Mouse (Mus musculus) hindbrain, postnatal 0 days (tissue): ENCODE data around the gene Eepd1. TPM values are rescaled to one million over a fixed set of nuclear protein-coding genes. Genes with fewer than 3 reads are reported as not detected.

Experiments
- ATAC-seq: fragments of 200-750 bp; cut with Nextera tagmentation; 2 replicates; pipeline ENCODE4 v1.8.0; 2017; ENCODE audit warnings: mild to moderate bottlenecking, moderate TSS enrichment, moderate library complexity
- DNase-seq: peaks from one replicate; pipeline ENCODE4 v3.0.0-alpha.2; 2015; ENCODE audit warnings: low spot score
- H3K27ac ChIP-seq: fragments of 300-500 bp; sonication (generic); 2 replicates; pipeline ENCODE4 v1.5.1; 2014; ENCODE audit warnings: mild to moderate bottlenecking
- H3K27me3 ChIP-seq: fragments of 300-500 bp; sonication (generic); 2 replicates; pipeline ENCODE4 v1.6.1; 2014; ENCODE audit warnings: low read length, mixed read lengths; ENCODE audit not compliant: insufficient read depth
- H3K36me3 ChIP-seq: fragments of 300-500 bp; sonication (generic); 2 replicates; pipeline ENCODE4 v1.6.1; 2014; ENCODE audit warnings: low read length, mixed read lengths; ENCODE audit not compliant: insufficient read depth
- H3K4me1 ChIP-seq: fragments of 300-500 bp; sonication (generic); 2 replicates; pipeline ENCODE4 v1.6.1; 2014; ENCODE audit warnings: antibody characterized with exemption, low read length, mixed read lengths; ENCODE audit not compliant: insufficient read depth
- H3K4me2 ChIP-seq: fragments of 300-500 bp; sonication (generic); 2 replicates; pipeline ENCODE4 v1.6.1; 2014; ENCODE audit warnings: low read depth, mild to moderate bottlenecking, low read length, moderate library complexity, mixed read lengths
- H3K4me3 ChIP-seq: fragments of 300-500 bp; sonication (generic); 2 replicates; pipeline ENCODE4 v1.5.1; 2014; ENCODE audit warnings: low read length
- H3K9ac ChIP-seq: fragments of 300-500 bp; sonication (generic); replicated peaks from 2 replicates; pipeline ENCODE4 v1.6.1; 2014; ENCODE audit warnings: mild to moderate bottlenecking, low read length, moderate library complexity, mixed read lengths
- H3K9me3 ChIP-seq: fragments of 300-500 bp; sonication (generic); 2 replicates; pipeline ENCODE4 v1.6.1; 2016; ENCODE audit warnings: low read length, mixed read lengths
- CTCF ChIP-seq: IDR thresholded peaks from 2 replicates; pipeline ENCODE4 v1.5.1; 2016; ENCODE audit warnings: antibody characterized with exemption, control low read depth, low read depth
- WGBS: fragments of 180-500 bp; shearing (Covaris S2); extraction: QIAGEN DNeasy Blood & Tissue Kit; methylation state at CpG from one replicate; pipeline ENCODE4 v1.1.7; 2014; 5-methylcytosine and 5-hydroxymethylcytosine counted together
- polyA plus RNA-seq: library from polyadenylated mRNA; unstranded; fragments of >200 nt; fragmentation: Nextera tagmentation; extraction: Ambion mirVana; gene quantifications from 2 replicates; pipeline ENCODE4 v1.2.1, GENCODE M21; 2015
- total RNA-seq: library from RNA; depleted of rRNA; stranded (reverse); fragments of >200 nt; gene quantifications from 2 replicates; pipeline ENCODE4 v1.2.3, GENCODE M21; 2014

Eepd1 gene
- total and polyA plus RNA-seq, 2 experiments from 2014 or later = 14.5 to 15.8 TPM

DNA sequence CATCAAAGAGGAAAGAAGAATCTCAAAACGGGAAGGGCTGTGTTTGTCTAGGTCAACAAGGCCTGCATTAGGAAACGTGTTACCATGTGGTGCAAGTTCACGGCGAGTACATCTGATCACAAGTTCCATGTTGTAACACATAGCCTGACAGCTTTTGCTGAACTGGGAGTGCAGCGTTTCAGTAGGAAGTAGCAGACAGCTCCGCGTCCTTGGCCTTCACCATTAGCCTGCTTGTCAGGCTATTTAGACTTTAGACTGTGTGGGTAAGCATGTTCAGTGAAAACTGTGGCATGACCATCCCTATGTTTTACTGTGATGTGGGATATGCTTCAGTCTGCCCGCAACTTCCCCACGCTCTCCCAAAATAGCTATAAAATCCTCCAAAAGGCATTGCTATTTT, 89.1 kb downstream of the Eepd1 start:
- H3K9me3 ChIP-seq = no peaks in the 10 kb centered on the region
- TF ChIP-seq CTCF = no peak
- DNase-seq = no peak
- no peaks in the 10 kb centered on the region for H3K27me3 ChIP-seq
- ATAC-seq = no peak
- 84% methylated on average over 9 of the region's 9 CpGs for WGBS
- H3K27ac ChIP-seq = no peak overlapping the region
- no peak overlapping the region for H3K4me3 ChIP-seq
- H3K9ac ChIP-seq = no peak overlapping the region
- H3K4me2 ChIP-seq = no peak overlapping the region
- H3K4me1 ChIP-seq = 0 out of 2 replicates have a peak, but pooled peaks cover 5% of the 10 kb centered on the region
- no peaks in the 10 kb centered on the region for H3K36me3 ChIP-seq

DNA sequence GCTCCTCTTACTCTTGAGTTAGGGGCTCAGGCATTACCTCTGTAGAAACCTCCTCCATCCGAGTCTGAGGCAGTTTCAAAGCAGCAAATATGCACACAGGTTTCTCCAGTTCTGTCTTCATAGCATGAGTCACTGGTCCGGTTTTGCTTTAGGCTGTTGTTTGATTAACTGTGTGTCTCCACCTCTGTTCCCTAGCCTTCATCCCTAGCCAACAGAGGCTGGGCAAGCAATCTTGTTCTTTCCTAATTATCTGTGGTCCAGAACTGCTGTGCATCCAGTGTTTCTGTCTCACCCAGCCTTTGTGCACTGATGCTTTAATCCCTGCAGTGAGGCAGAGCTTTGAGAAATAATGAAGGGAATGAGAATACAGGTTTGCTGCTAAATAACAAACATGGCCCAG, 90.0 kb downstream of the Eepd1 start:
- 0 out of 2 replicates have a peak, but pooled peaks cover 5% of the 10 kb centered on the region for H3K4me1 ChIP-seq
- WGBS = 50% methylated on average over 2 of the region's 2 CpGs
- no peak overlapping the region for H3K4me3 ChIP-seq
- H3K27me3 ChIP-seq = no peaks in the 10 kb centered on the region
- no peak for TF ChIP-seq CTCF
- H3K9me3 ChIP-seq = no peaks in the 10 kb centered on the region
- H3K9ac ChIP-seq = no peak overlapping the region
- DNase-seq (peak; percentile 9), ATAC-seq (no peak)
- H3K4me2 ChIP-seq = no peak overlapping the region
- H3K36me3 ChIP-seq = no peaks in the 10 kb centered on the region
- no peak overlapping the region for H3K27ac ChIP-seq

DNA sequence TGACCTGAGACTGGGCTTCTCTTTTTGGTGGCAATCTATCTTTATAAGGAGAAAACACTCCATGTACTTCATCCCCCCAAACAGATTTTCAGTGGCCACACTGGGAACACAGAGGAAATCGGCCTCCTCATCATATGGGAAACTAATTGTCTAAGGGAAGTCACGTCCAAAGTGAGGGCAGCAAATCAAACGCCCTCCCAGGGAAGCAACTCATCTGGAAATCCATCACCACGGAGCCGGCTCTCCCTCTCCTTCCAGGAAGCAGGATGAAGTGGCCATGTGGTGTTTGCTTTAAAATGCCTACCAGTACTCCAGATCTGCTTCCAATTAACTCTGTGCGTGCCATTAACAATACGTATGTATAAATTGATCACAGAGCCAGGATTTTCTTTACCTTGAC, 92.4 kb downstream of the Eepd1 start:
- 53% methylated on average over 7 of the region's 7 CpGs for WGBS
- no peaks in the 10 kb centered on the region for H3K4me1 ChIP-seq
- H3K4me2 ChIP-seq = no peak overlapping the region
- no peak for TF ChIP-seq CTCF
- H3K4me3 ChIP-seq = no peak overlapping the region
- H3K27ac ChIP-seq = no peak overlapping the region
- no peaks in the 10 kb centered on the region for H3K9me3 ChIP-seq
- H3K9ac ChIP-seq = no peak overlapping the region
- DNase-seq = no peak
- no peaks in the 10 kb centered on the region for H3K27me3 ChIP-seq
- no peaks in the 10 kb centered on the region for H3K36me3 ChIP-seq
- ATAC-seq = no peak

DNA sequence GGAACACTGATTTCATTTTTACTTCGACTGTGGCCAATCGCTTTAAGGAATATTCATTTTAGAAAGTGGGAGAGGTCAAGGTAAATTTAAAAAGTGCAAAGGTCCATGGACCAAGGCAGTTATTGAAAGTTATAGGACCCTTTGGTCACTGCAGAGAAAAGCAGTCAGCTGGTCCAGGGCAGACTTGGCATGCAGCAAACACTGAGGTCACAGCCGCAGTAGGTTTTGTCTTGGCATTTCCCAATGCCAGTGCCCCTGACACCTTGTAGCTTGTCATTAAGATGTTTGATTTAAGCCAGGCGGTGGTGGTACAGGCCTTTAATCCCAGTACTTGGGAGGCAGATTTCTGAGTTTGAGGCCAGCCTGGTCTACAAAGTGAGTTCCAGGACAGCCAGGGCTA, 92.8 kb downstream of the Eepd1 start:
- Histone ChIP-seq H3K9me3 (no peaks in the 10 kb centered on the region), H3K4me2 (no peak overlapping the region), H3K9ac (no peak overlapping the region), H3K36me3 (no peaks in the 10 kb centered on the region), H3K4me1 (no peaks in the 10 kb centered on the region), H3K27ac (no peak overlapping the region), H3K27me3 (no peaks in the 10 kb centered on the region), H3K4me3 (no peak overlapping the region)
- ATAC-seq (no peak), DNase-seq (no peak)
- WGBS = 86% methylated on average over 4 of the region's 4 CpGs
- no peak for TF ChIP-seq CTCF

DNA sequence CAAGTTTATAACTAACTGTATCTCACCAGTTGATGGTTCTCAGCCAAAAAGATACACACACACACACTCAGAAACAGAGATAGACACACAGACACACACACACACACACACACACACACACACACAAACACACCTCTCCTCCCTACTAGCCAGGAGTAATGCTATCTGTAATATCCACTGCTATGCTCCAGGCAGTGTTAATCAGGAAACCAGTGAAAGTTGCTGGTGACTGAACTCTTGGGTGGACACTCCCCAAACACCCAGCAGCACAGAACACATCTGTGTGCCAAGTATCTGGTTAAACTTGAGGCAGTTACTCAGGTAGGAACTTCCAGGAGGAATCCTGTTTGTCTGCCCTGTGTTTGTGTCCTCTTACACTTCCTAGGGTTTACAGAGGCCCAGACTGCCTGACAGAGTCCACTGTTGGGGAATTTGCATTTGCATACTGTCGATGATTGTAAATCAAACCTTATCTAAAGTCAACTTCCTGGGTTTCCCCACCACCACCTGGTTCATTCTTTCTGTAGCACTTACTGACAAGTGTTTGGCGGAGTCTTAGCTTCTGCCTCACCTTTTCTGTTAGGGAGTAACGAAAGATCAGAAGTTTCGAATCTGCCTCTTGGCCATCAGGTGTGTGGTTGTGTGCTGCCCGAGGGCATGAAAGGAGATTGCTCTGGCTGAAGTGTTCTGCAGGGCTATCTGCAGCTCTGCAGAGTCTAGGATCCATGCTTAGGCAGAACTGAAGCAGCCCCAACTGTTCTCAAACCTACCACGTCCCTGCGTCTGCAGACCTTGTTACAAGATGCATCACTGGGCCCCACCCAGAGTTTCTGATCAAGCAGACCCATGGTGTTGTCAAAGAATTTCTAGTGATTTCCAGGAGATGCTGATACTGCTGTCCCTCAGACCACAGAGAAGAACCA, 97.6 kb downstream of the Eepd1 start:
- no peaks in the 10 kb centered on the region for H3K9me3 ChIP-seq
- 94% methylated on average over 7 of the region's 7 CpGs for WGBS
- ATAC-seq = no peak

GRCm38 (mm10) chr9:25583621-25584020, 102.3 kb downstream of the Eepd1 start:
- H3K36me3 ChIP-seq = no peaks in the 10 kb centered on the region
- H3K4me2 ChIP-seq = no peak overlapping the region
- no peaks in the 10 kb centered on the region for H3K4me1 ChIP-seq
- DNase-seq (no peak), ATAC-seq (no peak)
- TF ChIP-seq CTCF = no peak
- no peaks in the 10 kb centered on the region for H3K9me3 ChIP-seq
- H3K27ac ChIP-seq = no peak overlapping the region
- H3K4me3 ChIP-seq = no peak overlapping the region
- 89% methylated on average over 2 of the region's 2 CpGs for WGBS
- H3K27me3 ChIP-seq = no peaks in the 10 kb centered on the region
- no peak overlapping the region for H3K9ac ChIP-seq

More for the DNA sequence above, 97.6 kb downstream of the Eepd1 start:
- no peaks in the 10 kb centered on the region for H3K36me3 ChIP-seq
- H3K4me2 ChIP-seq = no peak overlapping the region
- H3K9ac ChIP-seq = no peak overlapping the region
- H3K27ac ChIP-seq = no peak overlapping the region
- no peak for TF ChIP-seq CTCF
- no peak for DNase-seq
- H3K4me1 ChIP-seq = no peaks in the 10 kb centered on the region
- no peaks in the 10 kb centered on the region for H3K27me3 ChIP-seq
- H3K4me3 ChIP-seq = no peak overlapping the region

DNA sequence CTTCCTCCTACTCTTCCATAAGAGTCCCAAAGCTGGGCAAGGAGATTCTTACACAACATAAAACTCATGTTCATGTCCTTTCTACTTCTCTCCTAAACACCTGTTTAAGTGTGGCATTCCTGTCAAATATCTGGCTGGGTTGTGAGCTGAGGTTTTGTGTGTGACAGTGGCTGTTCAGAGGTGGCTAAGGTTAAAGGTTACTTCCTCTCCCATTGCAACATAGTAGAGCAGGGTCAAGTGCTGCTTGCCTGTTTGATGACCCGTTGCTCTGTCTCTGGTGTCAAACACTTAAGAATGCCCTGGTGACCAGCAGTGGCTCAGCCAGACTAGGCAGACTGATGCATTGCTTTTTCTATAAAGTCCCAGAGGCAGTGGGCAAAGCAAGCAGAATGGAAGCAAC, 104.3 kb downstream of the Eepd1 start:
- WGBS = 63% methylated on average over 1 of the region's 1 CpGs
- H3K4me3 ChIP-seq = no peak overlapping the region

More for the DNA sequence above, 104.3 kb downstream of the Eepd1 start:
- Histone ChIP-seq H3K9ac (no peak overlapping the region), H3K4me2 (no peak overlapping the region), H3K9me3 (no peaks in the 10 kb centered on the region), H3K27ac (no peak overlapping the region), H3K36me3 (no peaks in the 10 kb centered on the region), H3K27me3 (no peaks in the 10 kb centered on the region), H3K4me1 (no peaks in the 10 kb centered on the region)
- no peak for TF ChIP-seq CTCF
- ATAC-seq (no peak), DNase-seq (no peak)
